Mouse (Mus musculus): ENCODE results near the gene Gm21974. TPM values are rescaled to one million over a fixed set of nuclear protein-coding genes. Genes with fewer than 3 reads are reported as not detected.
A peak's percentile ranks its signal among the peaks of the same experiment; 100 is the strongest.

The Gm21974 gene
- polyA plus RNA-seq, 1 experiment from 2014 or later: not detected

DNA sequence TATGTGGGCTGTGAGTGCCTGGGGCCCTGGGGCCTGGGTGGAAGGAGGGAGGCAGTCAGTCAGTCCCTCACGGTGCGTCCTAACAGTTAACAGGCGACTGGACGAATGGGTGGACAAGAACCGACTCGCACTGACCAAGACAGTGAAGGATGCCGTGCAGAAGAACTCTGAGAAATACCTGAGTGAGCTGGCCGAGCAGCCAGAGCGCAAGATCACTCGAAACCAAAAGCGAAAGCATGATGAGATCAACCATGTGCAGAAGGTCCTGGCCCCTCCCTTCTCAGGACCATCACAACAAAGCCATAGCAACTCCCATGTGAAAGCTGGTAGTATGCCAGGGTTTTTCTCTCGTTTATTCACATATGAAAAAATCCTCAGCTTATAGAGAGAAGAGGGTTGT lies 20.0 kb upstream of the Gm21974 start:
- Histone ChIP-seq H3K9me3 (replicated peaks) (no peaks in the 10 kb centered on the region), H3K9ac (no peak overlapping the region), H3K4me2 (no peak overlapping the region), H3K36me3 (replicated peaks) (peaks cover 29% of the 10 kb centered on the region), H3K27ac (replicated peaks) (no peak overlapping the region), H3K27me3 (no peaks in the 10 kb centered on the region), H3K4me1 (replicated peaks) (peaks cover 27% of the 10 kb centered on the region), H3K4me3 (replicated peaks) (no peak overlapping the region)
- no peak for ATAC-seq (ENCODE audit: insufficient read depth)
- WGBS (ENCODE audit: insufficient replicate concordance): 82% methylated on average over 12 of the region's 12 CpGs

DNA sequence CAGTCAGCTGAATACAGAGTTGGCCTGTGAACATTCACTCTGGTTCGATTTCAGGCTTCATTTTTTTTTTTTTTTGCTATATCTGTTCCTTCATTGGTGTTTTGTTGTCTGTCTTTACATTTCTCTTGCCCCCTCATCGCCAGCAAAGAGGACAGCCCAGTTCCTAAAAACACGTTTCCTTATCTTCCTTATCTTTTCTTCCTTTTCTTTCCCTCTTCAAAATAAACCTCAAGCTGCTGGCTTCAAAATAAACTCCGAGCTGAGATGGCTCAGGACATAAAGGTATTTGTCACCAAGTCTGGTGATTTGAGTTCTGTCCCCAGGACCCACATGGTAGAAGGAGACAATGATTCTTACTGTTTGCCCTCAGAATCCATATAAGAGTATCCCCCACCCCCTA lies 17.7 kb upstream of the Gm21974 start:
- H3K36me3 ChIP-seq (replicated peaks): peaks cover 50% of the 10 kb centered on the region
- H3K4me3 ChIP-seq (replicated peaks): peak overlapping the region; percentile 71
- H3K9me3 ChIP-seq (replicated peaks): no peaks in the 10 kb centered on the region
- peak overlapping the region; percentile 56 for H3K9ac ChIP-seq
- 2% methylated on average over 4 of the region's 4 CpGs for WGBS (ENCODE audit: insufficient replicate concordance)
- no peaks in the 10 kb centered on the region for H3K27me3 ChIP-seq
- no peak for ATAC-seq (ENCODE audit: insufficient read depth)
- H3K4me2 ChIP-seq: peak overlapping the region; percentile 78
- peak overlapping the region; percentile 83 for H3K27ac ChIP-seq (replicated peaks)
- peaks cover 20% of the 10 kb centered on the region for H3K4me1 ChIP-seq (replicated peaks)

DNA sequence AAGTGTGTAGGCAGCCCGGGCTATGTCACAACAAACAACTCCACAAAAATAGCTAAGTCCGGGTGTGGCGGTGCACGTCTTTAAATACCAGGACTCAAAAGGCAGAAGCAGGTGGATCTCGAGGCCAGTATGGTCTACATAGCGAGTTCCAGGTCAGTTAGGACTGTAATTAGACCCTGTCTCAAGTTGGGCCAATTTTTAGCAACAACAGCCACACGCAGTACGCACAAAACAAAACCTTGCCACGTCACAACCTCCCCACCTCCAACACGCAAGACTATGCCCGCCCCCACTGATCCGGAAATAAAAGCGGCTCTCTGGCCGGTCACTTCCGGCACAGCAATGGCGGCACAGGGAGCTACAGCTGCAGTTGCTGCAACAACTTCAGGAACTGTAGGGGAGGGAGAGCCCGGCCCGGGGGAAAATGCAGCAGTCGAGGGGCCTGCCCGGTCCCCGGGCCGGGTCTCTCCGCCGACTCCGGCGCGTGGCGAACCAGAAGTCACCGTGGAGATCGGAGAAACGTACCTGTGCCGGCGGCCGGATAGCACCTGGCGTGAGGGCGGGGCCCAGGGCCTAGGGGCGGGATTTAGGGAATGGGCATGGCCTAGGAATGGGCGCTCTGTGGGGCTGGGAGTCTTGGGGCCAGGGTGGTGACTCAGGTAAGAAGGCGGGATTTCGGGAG lies 17.1 kb upstream of the Gm21974 start, which contains the start of gene Kat8:
Kat8 (plus strand) TSS at position 327 of the 682 bp plus-strand sequence.
- no peaks in the 10 kb centered on the region for H3K9me3 ChIP-seq (replicated peaks)
- H3K9ac ChIP-seq: peak within 1 kb of the TSS; percentile 56
- peak within 1 kb of the TSS; percentile 83 for H3K27ac ChIP-seq (replicated peaks)
- H3K27me3 ChIP-seq: no peaks in the 10 kb centered on the region
- peak; percentile 97 for ATAC-seq (ENCODE audit: insufficient read depth)
- peaks cover 50% of the 10 kb centered on the region for H3K36me3 ChIP-seq (replicated peaks)
- WGBS (ENCODE audit: insufficient replicate concordance): 1% methylated on average over 40 of the region's 40 CpGs
- H3K4me2 ChIP-seq: peak within 1 kb of the TSS; percentile 78
- peaks cover 20% of the 10 kb centered on the region for H3K4me1 ChIP-seq (replicated peaks)
- H3K4me3 ChIP-seq (replicated peaks): peak within 1 kb of the TSS; percentile 71

DNA sequence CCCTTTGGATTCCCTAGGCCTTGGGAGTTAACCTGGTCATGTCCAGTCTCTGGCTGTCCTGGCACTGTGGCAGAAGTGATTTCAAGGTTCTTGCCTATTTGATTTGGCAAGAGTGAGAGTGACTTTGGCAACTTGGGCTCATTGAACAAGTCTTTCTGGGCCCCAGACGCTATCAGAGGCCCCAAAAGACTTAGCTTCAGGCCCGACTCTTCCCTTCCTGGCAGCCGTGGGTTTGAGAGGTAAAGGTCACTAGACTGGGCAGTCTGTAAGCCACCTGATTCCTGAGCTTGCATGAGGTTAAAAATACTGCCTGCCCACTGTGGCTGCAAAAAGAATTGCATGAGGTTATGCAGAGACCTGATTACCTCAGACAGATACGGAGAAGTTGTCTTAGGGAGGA lies 13.4 kb upstream of the Gm21974 start:
- Histone ChIP-seq H3K4me3 (replicated peaks) (no peak overlapping the region), H3K4me1 (replicated peaks) (peaks cover 42% of the 10 kb centered on the region), H3K27ac (replicated peaks) (no peak overlapping the region), H3K4me2 (no peak overlapping the region), H3K9ac (no peak overlapping the region), H3K36me3 (replicated peaks) (peaks cover 54% of the 10 kb centered on the region), H3K9me3 (replicated peaks) (no peaks in the 10 kb centered on the region), H3K27me3 (no peaks in the 10 kb centered on the region)
- WGBS (ENCODE audit: insufficient replicate concordance): 84% methylated on average over 4 of the region's 4 CpGs
- no peak for ATAC-seq (ENCODE audit: insufficient read depth)

DNA sequence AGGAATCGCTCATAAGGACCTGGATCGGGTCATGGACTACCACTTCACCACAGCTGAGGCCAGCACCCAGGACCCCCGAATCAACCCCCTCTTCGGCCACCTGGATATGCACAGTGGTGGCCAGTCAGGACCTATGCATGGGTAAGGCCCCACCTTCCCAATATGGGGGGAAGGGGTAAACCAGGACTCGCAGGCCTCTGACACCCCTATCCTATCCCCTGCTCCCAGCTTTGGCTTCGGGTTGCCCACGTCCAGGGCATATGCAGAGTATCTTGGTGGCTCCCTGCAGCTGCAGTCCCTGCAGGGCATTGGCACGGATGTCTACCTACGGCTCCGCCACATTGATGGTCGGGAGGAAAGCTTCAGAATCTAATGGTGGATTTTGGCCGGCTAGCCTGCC lies 12.7 kb upstream of the Gm21974 start:
- peaks cover 36% of the 10 kb centered on the region for H3K4me1 ChIP-seq (replicated peaks)
- peaks cover 54% of the 10 kb centered on the region for H3K36me3 ChIP-seq (replicated peaks)
- H3K9me3 ChIP-seq (replicated peaks): no peaks in the 10 kb centered on the region
- no peak overlapping the region for H3K9ac ChIP-seq
- no peak overlapping the region for H3K27ac ChIP-seq (replicated peaks)
- H3K27me3 ChIP-seq: no peaks in the 10 kb centered on the region
- ATAC-seq (ENCODE audit: insufficient read depth): no peak
- WGBS (ENCODE audit: insufficient replicate concordance): 83% methylated on average over 12 of the region's 12 CpGs
- H3K4me2 ChIP-seq: no peak overlapping the region
- H3K4me3 ChIP-seq (replicated peaks): no peak overlapping the region

DNA sequence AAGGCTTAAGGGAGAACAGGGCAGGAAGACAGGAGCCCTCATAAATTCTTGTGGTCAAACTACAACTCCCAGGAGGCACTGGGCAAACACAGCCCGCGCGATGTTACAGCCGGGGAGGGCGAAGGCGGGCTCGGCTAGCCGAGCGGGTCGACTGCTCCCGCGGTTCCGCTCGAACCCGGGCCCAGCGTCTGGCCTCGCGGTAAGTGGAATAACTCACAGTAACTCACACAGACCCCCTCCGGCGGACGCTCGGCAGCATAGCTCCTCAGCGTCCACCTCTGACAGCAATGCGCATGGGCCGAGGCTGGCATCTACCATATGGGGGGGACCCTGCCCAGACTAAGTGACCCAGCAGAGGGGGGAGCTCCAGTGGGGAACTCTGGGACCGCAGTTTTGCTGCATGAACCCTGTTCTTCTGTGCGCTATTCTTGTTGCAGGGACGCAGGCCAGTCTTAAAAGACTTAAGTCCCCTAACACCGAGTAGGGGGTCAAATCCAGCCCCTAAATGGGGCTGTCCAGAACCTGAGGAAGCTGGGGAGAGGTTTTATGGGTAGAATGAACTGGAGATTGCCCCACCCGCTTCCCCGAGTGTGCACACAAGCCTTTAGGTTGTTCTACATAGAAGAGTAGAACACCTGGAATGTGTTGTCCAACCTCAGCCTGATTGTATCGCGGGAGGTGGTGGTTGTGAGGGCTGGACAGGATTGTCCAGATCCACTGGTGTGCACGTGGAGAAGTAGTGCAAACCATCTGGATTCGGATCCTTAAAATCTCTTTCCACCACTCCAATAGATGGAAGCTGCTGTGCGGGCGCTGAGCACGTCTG lies 8.9 kb upstream of the Gm21974 start, which contains the start of gene Bckdk:
Bckdk (plus strand) TSS at position 112 of the 826 bp plus-strand sequence.
- Histone ChIP-seq H3K9me3 (replicated peaks) (no peaks in the 10 kb centered on the region), H3K4me1 (replicated peaks) (peaks cover 49% of the 10 kb centered on the region), H3K4me2 (peak within 1 kb of the TSS; percentile 88), H3K27ac (replicated peaks) (peak within 1 kb of the TSS; percentile 87), H3K9ac (peak within 1 kb of the TSS; percentile 93), H3K27me3 (no peaks in the 10 kb centered on the region), H3K4me3 (replicated peaks) (peak within 1 kb of the TSS; percentile 82), H3K36me3 (replicated peaks) (peaks cover 45% of the 10 kb centered on the region)
- ATAC-seq (ENCODE audit: insufficient read depth): peak; percentile 80
- WGBS (ENCODE audit: insufficient replicate concordance): 5% methylated on average over 38 of the region's 38 CpGs

DNA sequence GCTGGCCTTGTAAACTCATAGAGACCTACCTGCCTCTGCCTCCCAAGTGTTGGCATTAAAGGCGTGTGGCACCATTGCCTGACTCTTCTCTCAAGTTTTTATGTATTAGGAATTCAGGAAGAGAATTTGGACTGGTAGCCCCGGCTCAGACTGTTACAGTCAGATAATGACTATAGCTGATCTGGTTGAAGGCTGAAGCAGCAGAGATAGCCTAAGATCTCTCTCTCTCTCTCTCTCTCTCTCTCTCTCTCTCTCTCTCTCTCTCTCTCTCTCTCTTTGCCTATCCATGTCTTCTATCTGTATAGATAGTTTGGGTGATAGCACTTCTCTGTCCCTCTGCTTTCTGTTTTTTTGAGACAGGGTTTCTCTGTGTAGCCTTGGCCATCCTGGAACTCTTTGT lies 6.5 kb upstream of the Gm21974 start:
- WGBS (ENCODE audit: insufficient replicate concordance): 30% methylated on average over 2 of the region's 2 CpGs
- Histone ChIP-seq H3K36me3 (replicated peaks) (peaks cover 20% of the 10 kb centered on the region), H3K4me3 (replicated peaks) (no peak overlapping the region), H3K4me1 (replicated peaks) (peaks cover 65% of the 10 kb centered on the region), H3K9ac (no peak overlapping the region), H3K27ac (replicated peaks) (no peak overlapping the region), H3K9me3 (replicated peaks) (no peaks in the 10 kb centered on the region), H3K27me3 (no peaks in the 10 kb centered on the region), H3K4me2 (no peak overlapping the region)
- no peak for ATAC-seq (ENCODE audit: insufficient read depth)

DNA sequence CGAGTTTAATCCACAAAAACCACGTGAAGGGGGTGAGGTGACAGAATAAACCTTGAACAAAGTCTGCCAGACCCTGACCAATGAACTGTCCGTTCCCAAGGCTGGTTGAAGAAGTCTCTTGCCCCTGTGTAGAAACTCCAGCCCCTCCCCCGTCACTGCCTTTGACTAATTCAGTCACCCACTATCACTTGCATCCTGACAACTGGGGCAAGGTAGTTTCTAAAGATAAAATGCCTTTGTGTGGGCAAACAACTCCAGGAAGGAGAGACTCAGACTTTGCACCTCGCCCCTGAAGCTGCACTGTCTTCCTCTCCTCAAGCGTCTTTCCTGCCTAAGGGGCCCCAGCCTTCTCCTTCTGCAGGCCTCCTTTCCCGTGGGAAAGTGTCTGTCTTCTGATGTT lies 4.7 kb upstream of the Gm21974 start:
- H3K9ac ChIP-seq: no peak overlapping the region
- H3K36me3 ChIP-seq (replicated peaks): peaks cover 3% of the 10 kb centered on the region; the same call in 1 of the 2 replicates
- H3K27ac ChIP-seq (replicated peaks): peak overlapping the region; percentile 60
- no peak for ATAC-seq (ENCODE audit: insufficient read depth)
- peaks cover 70% of the 10 kb centered on the region for H3K4me1 ChIP-seq (replicated peaks)
- no peak overlapping the region; the same call in 1 of the 2 replicates for H3K4me2 ChIP-seq
- 5% methylated on average over 7 of the region's 7 CpGs for WGBS (ENCODE audit: insufficient replicate concordance)
- H3K9me3 ChIP-seq (replicated peaks): no peaks in the 10 kb centered on the region
- no peak overlapping the region for H3K4me3 ChIP-seq (replicated peaks)
- no peaks in the 10 kb centered on the region for H3K27me3 ChIP-seq

DNA sequence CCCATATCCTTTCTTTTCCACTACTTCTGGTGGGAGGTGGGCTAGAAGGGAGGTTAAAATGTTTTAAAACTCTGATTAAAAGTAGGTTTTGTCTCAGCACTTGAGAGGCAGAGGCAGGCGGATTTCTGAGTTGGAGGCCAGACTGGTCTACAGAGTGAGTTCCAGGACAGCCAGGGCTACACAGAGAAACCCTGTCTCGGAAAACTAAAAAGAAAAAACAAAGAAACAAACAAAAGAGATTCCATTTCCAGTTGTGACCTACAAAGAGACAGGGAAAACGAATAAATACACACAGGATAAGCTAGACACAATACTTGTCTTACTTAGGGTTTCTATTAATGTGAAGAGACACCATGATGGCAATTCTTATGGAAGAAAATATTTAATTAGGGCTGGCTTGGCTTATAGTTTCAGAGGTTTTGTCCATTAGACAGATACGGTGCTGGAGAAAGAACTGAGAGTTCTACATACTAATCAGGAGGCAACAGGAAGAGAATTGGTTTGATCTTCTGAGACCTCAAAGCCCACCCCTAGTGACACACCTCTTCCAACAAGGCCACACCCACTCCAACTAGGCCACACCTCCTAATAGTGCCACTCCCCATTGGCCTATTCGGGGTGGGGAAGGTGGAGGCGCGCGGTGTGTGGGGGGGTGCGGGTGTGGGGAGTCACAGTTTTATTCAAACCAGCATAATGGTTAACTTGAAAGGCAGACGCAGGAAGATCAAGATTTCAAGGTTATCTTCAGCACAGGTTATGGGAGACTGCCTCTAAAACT lies 3.1 kb upstream of the Gm21974 start:
- H3K36me3 ChIP-seq (replicated peaks): 0 out of 2 replicates have a peak, but pooled peaks cover 6% of the 10 kb centered on the region
- H3K27ac ChIP-seq (replicated peaks): peak overlapping the region; percentile 60
- no peak overlapping the region for H3K9ac ChIP-seq
- H3K4me3 ChIP-seq (replicated peaks): no peak overlapping the region
- H3K4me2 ChIP-seq: peak overlapping the region; percentile 29
- H3K9me3 ChIP-seq (replicated peaks): no peaks in the 10 kb centered on the region
- H3K27me3 ChIP-seq: no peaks in the 10 kb centered on the region
- WGBS (ENCODE audit: insufficient replicate concordance): 27% methylated on average over 10 of the region's 10 CpGs
- peaks cover 72% of the 10 kb centered on the region for H3K4me1 ChIP-seq (replicated peaks)
- ATAC-seq (ENCODE audit: insufficient read depth): no peak

DNA sequence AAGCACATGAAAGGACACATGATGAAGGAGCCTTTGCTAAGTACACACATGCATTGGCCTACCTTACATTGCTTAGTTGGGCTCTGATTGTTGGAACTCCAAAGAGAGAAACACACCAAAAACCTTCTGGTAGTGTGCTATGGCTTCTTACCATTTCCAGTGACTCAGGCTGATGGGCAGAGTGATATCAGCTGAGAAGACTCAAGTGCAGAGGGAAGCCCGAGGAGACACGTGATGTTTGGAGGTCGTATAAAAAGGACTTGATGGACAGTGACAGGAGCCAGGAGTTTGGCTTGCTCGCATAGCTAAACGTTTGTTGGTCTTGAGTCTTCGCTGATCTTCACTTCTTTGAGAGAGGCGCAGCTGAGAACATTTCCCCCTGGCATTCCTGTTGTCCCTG lies 2.3 kb upstream of the Gm21974 start:
- WGBS (ENCODE audit: insufficient replicate concordance): 71% methylated on average over 7 of the region's 7 CpGs
- H3K4me1 ChIP-seq (replicated peaks): peaks cover 72% of the 10 kb centered on the region
- H3K9ac ChIP-seq: no peak overlapping the region
- no peak for ATAC-seq (ENCODE audit: insufficient read depth)
- peaks cover 14% of the 10 kb centered on the region for H3K36me3 ChIP-seq (replicated peaks)
- H3K27me3 ChIP-seq: no peaks in the 10 kb centered on the region
- H3K9me3 ChIP-seq (replicated peaks): no peaks in the 10 kb centered on the region
- no peak overlapping the region for H3K27ac ChIP-seq (replicated peaks)
- H3K4me2 ChIP-seq: no peak overlapping the region
- no peak overlapping the region for H3K4me3 ChIP-seq (replicated peaks)

DNA sequence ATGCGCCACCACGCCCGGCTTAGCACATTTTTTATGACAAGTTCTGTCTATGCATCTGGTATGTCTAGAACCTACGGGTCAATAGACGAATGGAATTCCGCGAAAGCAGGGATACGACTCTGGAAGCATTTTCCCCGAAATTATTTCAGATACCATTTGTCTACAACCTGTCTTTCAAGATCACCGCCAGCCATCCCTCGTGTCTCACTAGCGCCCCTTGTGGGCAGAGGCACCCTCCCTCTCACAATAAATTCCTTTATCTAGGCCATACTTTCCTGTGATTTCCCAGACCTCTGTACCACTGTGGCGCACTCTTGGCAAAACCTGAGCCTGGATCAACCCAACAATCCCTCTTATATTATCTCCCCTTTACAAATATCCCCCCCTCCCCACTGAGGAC lies 1.1 kb upstream of the Gm21974 start:
- WGBS (ENCODE audit: insufficient replicate concordance): 49% methylated on average over 13 of the region's 13 CpGs
- Histone ChIP-seq H3K4me3 (replicated peaks) (no peak overlapping the region), H3K36me3 (replicated peaks) (peaks cover 20% of the 10 kb centered on the region), H3K4me1 (replicated peaks) (peaks cover 64% of the 10 kb centered on the region), H3K4me2 (peak overlapping the region; percentile 92), H3K9me3 (replicated peaks) (no peaks in the 10 kb centered on the region), H3K9ac (no peak overlapping the region), H3K27ac (replicated peaks) (peak overlapping the region; percentile 86), H3K27me3 (no peaks in the 10 kb centered on the region)
- no peak for ATAC-seq (ENCODE audit: insufficient read depth)
